Mouse (Mus musculus) G1E-ER4 (cell line): ENCODE measurements around the gene Lrrc7. TPM values are rescaled to one million over a fixed set of nuclear protein-coding genes. Genes with fewer than 3 reads are reported as not detected.

Experiments
- GATA1 ChIP-seq: IDR thresholded peaks from one replicate; pipeline ENCODE4 v1.8.0; 2012; ENCODE audit warnings: low read length, inconsistent platforms
- polyA plus RNA-seq: library from polyadenylated mRNA; stranded (reverse); fragments of >175 nt; gene quantifications from 2 replicates; pipeline ENCODE4 v1.2.3, GENCODE M21; 2012

Lrrc7 gene
- polyA plus RNA-seq, 1 experiment: not detected

DNA sequence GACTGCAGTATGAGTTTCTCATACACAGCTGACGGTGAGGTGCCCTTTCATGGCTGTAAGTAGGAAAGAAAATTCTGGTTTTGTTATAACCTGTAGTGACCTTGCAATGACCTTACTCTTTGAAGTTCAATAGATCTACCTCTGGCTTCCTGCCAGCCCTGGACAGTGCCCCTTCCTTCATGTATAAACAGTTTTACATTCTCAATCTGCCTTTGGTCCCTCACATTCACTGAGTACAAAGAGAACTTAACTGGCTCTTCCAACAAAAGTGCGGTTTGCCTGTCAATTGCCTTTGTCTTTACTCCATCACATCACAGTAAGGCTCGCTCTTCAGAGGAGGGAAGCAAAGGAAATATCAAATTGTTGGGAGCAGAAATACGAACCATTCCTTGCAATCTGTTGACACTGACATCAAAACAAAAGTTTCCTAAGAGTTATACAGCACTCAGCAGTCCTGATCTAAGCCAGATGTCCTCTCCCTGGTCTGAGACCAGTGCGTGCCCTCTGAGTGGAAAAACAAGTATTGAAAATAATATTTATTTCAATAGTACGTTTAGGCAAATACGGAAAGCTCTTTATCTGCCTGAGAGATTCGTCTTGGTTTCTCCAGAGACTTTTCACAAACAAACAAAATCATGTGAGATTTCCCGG lies 493.3 kb downstream of the Lrrc7 start:
- no peak for TF ChIP-seq GATA1

DNA sequence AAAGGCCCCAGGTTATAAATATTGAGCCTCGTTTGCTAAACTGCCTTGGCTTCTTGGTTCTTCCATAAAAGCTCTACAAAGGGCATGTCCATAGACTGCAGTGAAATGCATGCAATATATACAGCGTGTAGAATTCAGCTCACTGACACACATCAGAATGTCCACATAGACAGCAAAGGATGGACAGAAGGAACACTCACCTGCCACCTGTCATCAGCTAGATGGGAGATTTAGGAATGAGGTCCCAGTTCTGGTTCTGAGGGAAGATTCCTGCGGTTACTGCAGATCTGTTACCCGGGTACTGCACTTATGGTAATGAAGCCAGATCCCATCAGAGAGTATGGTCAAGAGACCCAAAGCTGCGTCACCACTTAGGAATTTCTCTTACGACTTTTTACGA lies 494.1 kb downstream of the Lrrc7 start:
- TF ChIP-seq GATA1: no peak

GRCm38 (mm10) chr3:158065256-158065655 lies 496.8 kb downstream of the Lrrc7 start:
- TF ChIP-seq GATA1: no peak

GRCm38 (mm10) chr3:158061811-158062523 lies 500.1 kb downstream of the Lrrc7 start:
- no peak for TF ChIP-seq GATA1

DNA sequence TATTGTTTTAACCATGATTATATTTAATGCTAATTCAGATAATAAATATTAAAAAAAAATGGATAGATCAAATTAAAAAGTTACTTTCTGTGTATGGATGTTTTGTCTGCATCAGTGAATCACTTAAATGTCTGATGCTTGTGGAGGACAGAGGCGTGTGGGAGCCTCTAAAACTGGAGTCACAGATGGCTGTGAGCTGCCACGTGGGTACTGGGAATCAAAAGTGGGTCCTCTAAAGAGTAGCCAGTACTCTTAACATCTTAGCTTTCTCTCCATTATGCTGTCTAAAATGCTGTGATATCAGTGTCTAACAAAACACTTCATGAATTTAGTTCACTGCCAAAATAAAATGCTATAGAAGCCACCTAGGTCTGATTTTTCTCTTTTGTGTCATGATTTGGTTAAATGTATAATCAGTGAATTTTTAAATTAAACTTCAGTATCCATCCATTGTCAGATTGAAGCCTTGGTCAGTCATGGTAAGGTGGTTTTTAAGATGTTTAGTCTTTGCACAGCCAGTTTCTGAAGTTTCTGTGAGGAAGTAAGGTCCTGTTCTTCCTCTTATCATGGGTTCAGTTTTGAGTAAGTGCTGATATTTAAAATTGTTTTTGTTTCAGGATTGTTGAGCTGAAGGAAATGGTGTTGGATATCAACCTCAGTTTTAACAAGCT lies 501.3 kb downstream of the Lrrc7 start:
- no peak for TF ChIP-seq GATA1

DNA sequence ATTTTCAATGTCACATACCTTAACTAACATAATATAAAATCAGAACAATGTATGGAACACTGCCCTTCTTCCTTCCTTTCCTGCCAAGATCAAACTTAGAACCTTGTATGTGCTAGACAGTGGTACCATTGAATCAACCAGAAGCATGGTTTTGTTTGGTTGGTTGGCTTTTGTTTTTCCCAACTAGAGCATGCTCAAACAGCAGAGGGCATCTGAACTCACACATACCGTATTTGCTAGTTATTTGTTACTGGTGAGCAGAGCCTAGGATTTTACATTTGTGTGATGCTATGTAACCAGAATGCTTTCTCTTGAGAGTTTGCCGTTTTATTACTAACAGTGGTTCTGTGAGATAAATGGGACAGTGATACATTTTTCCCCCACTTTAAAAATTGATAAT lies 512.5 kb downstream of the Lrrc7 start:
- no peak for TF ChIP-seq GATA1

DNA sequence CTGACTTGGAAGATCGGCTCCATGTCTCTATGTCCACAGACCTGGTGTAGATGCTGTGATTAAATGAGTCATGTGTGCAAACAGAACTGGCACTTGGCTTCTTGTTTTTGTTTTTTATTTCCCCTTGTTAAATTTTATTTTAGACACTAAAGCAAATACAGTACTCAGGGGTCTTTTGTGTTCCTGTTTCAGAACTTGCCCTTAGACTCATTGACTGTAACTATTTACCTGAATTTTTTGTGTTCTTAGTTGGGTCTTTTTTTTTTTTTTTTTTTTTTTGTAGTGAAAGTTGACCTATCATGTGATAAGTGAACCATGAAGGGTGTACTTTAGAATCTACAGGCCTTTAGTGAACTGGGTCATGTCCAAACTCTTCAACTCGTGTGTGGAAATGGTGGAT lies 521.3 kb downstream of the Lrrc7 start:
- TF ChIP-seq GATA1: no peak

GRCm38 (mm10) chr3:158038106-158038505 lies 523.9 kb downstream of the Lrrc7 start:
- no peak for TF ChIP-seq GATA1

DNA sequence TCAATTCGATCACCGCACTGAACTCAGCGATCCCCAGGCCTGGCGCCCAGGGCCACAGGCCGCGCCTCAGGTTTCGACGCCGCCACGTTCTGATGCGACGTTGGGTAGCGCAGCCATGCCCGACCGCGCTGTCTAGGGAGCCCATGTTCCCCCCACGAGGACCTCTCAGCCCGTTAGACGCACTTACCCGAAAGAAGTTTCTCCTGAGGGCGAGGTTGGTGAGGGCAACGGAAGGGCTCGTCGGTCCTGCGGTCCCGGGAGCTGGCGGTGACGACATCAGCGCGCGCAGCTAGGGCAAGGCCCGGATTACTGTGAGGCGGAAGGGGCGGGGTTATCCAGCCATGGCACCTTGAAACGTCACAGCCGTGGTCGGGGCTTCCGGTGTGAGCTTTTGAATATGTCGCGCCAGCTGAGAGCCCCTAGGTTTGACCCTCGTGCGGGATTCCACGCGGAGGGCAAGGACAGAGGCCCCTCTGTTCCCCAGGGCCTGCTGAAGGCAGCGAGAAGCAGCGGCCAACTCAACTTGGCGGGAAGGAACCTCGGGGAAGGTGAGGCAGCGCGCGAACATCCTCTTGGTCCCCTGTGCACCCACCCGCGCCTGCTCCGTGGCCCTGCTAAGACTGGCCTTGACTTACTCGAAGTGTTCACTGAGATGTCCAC lies 525.6 kb downstream of the Lrrc7 start, which contains the start of the genes Srsf11 and Lrrc40:
Gene Srsf11, minus strand, starts transcription at position 311 of the 660 bp plus-strand sequence.
Gene Lrrc40, plus strand, starts transcription at position 334 of the 660 bp plus-strand sequence.
- no peak for TF ChIP-seq GATA1

GRCm38 (mm10) chr3:158035866-158036265 lies 526.2 kb downstream of the Lrrc7 start:
- TF ChIP-seq GATA1: no peak
